Mouse (Mus musculus) ES-E14 (cell line): Measurements from ENCODE around the gene Rnf111.

Source experiments
- CHD2 ChIP-seq: IDR thresholded peaks from 2 replicates; pipeline ENCODE4 v1.6.1; 2014; ENCODE audit warnings: mild to moderate bottlenecking, low read depth, low read length, inconsistent platforms
- HCFC1 ChIP-seq: IDR thresholded peaks from 2 replicates; pipeline ENCODE4 v1.6.1; 2012; ENCODE audit warnings: low read length, inconsistent platforms, borderline replicate concordance; ENCODE audit not compliant: insufficient read depth
- MAFK ChIP-seq: IDR thresholded peaks from 2 replicates; pipeline ENCODE4 v1.6.1; 2014; ENCODE audit warnings: mild to moderate bottlenecking, low read depth, low read length, inconsistent platforms; ENCODE audit not compliant: insufficient read depth
- ZNF384 ChIP-seq: IDR thresholded peaks from 2 replicates; pipeline ENCODE4 v1.6.1; 2012; ENCODE audit warnings: low read depth, low read length, inconsistent platforms

DNA sequence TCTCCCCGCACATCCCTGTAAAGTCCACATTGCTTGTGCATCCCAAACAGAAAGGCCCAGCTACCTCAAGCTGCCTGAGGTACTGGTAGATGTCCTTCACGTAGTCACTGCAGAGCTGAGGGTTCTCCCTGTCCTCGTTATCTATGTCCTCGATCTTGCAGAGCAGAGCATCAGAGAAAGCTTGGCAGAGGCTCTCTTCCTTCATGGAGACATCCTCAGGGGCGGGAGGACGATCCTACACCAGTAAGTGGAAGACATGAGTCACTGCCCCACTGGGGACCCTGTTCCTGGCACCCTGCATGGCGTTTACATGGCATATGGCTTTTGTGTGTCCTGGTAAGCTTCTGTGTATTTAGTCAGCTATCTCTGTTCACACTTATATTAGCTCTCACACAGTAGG lies 90.5 kb downstream of the Rnf111 start:
- TF ChIP-seq CHD2 (no peak), MAFK (no peak), ZNF384 (no peak), HCFC1 (no peak)
